Mouse (Mus musculus): ENCODE measurements around the gene Lgi1.
A peak's percentile ranks its signal among the peaks of the same experiment; 100 is the strongest.

Gene Lgi1

DNA sequence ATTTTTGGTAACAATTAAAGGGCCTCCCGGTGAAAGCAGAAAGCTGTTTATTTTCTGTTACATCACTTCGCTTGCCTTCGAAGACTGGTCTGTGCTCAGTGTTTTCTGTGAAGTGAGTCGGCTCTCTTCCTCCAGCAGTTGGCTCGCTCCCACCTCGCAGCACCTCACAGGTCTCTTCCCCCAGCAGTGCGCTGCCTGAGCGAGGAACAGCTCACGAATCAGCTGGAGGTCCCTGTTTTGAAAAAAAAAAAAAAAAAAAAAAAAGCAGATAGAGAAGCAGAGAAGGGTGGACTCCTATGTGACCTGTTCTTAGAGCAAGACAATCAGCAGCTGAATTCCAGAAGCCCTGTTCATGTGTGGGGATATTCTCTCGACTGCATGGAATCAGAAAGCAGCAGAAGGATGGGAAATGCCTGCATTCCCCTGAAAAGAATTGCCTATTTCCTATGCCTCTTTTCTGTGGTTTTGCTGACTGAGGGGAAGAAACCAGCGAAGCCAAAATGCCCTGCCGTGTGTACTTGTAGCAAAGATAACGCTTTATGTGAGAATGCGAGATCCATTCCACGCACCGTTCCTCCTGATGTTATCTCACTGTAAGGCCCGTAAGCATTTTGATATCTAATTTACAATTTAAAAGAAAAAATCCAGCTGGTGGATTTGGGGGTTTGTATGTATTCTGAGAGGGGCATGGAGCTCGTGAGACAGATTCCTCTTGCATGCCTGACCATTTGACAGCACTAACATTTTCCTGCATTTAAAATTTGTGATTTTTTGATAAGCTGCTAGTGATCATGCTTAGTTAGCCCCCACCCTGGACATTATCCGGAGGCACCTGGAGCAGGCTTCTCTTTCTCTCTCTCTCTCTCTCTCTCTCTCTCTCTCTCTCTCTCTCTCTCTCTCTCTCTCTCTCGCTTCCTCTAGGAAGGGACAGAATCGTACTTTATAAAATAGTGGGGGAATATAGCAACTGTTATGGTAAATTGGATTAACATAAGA lies at the start of gene Lgi1:
TSS of gene Lgi1 (plus strand) at position 32 of the 996 bp plus-strand sequence.
- H3K27me3 ChIP-seq (ENCODE audit: control insufficient read depth, insufficient read depth, low read length, poor library complexity, severe bottlenecking), result no peaks in the 10 kb centered on the region; the same call in 1 of the 2 replicates
- H3K36me3 ChIP-seq (ENCODE audit: control insufficient read depth, insufficient read depth, low read length, poor library complexity, severe bottlenecking), result no peaks in the 10 kb centered on the region
- DNase-seq (ENCODE audit: low read depth, low spot score), result no peak

DNA sequence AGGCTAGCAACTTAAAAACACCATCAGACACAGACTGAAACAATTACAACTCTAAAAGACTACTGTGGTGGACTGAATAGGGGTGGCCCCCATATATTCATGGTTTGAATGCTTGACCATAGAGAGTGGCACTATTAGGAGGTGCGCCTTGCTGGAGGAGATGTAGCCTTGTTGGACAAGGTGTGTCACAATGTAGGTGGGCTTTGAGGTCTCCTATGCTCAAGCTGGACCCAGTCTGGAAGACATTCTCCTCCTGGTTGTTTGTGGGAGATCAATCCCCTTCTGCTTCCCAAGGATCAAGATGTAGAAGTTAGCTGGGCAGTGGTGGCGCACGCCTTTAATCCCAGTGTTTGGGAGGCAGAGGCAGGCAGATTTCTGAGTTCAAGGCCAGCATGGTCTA lies 46.6 kb upstream of the Lgi1 start:
- Histone ChIP-seq H3K36me3 (ENCODE audit: control insufficient read depth, insufficient read depth, low read length, poor library complexity, severe bottlenecking) (peaks cover 2% of the 10 kb centered on the region; the same call in 1 of the 2 replicates), H3K27me3 (ENCODE audit: control insufficient read depth, insufficient read depth, low read length, poor library complexity, severe bottlenecking) (no peaks in the 10 kb centered on the region)
- DNase-seq (ENCODE audit: low read depth, low spot score), result no peak

DNA sequence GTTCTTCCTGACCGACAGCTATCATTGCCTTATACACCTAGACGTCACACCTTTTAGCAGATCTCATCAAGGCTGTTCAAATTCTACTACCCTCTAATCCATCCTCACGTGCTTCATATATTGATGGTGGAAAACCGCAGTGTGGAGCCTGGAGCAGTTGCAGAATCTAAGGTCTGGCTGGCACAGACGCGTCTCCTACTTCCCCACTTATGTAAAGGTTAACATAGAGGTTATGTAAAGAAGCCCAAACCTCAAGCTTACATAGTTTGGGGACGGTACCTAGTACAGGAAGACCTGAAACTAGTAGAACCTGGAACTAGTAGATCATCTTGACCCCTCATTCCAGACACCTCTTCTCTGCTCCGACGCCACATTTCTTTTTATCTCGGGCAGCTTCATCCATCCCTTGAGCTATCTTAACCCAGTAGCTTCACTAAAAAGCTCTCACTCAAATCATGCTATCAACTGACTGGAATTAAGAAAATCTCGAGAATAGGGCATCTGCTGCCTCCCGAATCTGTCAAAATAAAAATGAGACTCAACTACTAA lies 40.9 kb upstream of the Lgi1 start:
- H3K27me3 ChIP-seq (ENCODE audit: control insufficient read depth, insufficient read depth, low read length, poor library complexity, severe bottlenecking), result no peaks in the 10 kb centered on the region; the same call in 1 of the 2 replicates
- peak; percentile 31 for DNase-seq (ENCODE audit: low read depth, low spot score)
- no peaks in the 10 kb centered on the region for H3K36me3 ChIP-seq (ENCODE audit: control insufficient read depth, insufficient read depth, low read length, poor library complexity, severe bottlenecking)

DNA sequence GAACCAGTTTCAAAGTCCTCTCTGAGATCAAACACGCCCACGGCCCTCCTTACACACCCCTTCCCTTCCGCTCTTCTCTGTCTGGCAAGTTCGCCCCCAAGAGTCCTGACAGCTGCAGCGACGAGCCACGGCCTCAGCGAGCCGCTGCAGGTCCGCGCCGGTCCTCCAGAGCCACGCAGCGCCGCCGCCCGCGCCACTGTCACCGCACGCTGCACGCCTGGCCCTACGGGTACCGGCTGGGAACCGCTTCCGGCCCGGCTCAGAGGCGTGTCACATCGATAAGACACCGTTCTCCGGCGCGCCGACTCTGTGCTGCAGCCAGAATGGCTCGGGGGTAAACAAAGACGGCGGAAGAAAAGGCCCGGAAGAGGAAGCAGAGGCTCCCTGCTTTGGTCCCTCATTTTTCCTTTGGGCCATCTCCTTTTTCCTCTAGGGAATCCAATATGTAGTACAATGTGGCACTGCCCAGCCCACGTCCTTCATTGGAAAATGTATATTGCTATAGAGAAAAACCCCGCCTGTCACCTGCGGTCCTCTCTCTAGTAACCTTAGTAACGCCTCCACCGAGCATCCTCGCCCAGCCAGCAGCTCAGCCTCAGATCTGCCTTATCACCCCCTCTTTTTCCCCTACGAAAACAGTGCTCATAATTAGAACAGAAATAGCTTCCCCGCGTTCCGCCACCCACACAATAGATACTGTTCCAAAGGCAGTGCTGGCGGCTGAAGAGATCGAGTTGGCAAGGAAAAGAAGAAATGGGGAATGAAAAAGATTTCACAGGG lies 40.2 kb upstream of the Lgi1 start, which contains the start of gene Fra10ac1:
TSS of gene Fra10ac1 (minus strand) at position 252 of the 780 bp plus-strand sequence.
- peak; percentile 88 for DNase-seq (ENCODE audit: low read depth, low spot score)
- Histone ChIP-seq H3K36me3 (ENCODE audit: control insufficient read depth, insufficient read depth, low read length, poor library complexity, severe bottlenecking) (no peaks in the 10 kb centered on the region), H3K27me3 (ENCODE audit: control insufficient read depth, insufficient read depth, low read length, poor library complexity, severe bottlenecking) (no peaks in the 10 kb centered on the region; the same call in 1 of the 2 replicates)

DNA sequence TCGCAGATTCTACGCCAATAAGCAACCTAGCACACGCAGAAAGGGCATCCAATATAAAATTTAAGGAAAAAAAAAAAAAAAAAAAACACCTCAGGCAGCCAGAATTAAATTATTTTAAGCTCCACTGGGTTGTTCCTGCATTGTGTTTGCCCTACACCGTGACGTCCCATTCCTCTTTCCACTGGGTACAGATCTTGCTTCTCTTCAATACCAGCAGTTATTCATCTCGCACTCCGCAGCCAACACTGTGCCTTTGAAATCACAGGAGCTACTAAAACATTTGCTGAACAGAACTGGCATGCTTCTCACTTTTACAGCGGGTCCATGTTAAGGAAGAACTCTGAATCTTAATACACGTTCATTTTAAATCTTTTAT lies 39.7 kb upstream of the Lgi1 start:
- no peaks in the 10 kb centered on the region for H3K36me3 ChIP-seq (ENCODE audit: control insufficient read depth, insufficient read depth, low read length, poor library complexity, severe bottlenecking)

DNA sequence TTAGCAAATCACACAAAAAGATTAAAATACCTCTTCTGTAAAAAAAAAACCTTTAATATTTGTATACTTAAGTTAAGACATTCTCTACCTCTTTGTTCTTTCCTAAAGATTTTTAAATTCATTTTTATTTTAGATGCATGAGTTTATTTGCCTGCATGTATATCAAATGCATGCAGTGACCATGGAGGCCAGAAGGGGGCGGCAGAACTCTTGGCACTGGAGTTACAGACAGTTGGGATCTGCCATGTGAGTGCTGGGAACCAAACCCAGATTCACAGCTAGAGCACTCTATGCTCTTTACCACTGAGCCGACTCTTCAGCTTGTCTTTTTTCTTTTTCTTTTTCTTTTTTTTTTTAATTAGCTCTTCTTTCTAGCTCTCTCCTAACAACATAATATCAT lies 35.6 kb upstream of the Lgi1 start:
- peak; percentile 18 for DNase-seq (ENCODE audit: low read depth, low spot score)
- H3K36me3 ChIP-seq (ENCODE audit: control insufficient read depth, insufficient read depth, low read length, poor library complexity, severe bottlenecking), result no peaks in the 10 kb centered on the region
- H3K27me3 ChIP-seq (ENCODE audit: control insufficient read depth, insufficient read depth, low read length, poor library complexity, severe bottlenecking), result no peaks in the 10 kb centered on the region; the same call in 1 of the 2 replicates

More for the DNA sequence above, 39.7 kb upstream of the Lgi1 start:
- H3K27me3 ChIP-seq (ENCODE audit: control insufficient read depth, insufficient read depth, low read length, poor library complexity, severe bottlenecking), result no peaks in the 10 kb centered on the region; the same call in 1 of the 2 replicates
- DNase-seq (ENCODE audit: low read depth, low spot score), result no peak

DNA sequence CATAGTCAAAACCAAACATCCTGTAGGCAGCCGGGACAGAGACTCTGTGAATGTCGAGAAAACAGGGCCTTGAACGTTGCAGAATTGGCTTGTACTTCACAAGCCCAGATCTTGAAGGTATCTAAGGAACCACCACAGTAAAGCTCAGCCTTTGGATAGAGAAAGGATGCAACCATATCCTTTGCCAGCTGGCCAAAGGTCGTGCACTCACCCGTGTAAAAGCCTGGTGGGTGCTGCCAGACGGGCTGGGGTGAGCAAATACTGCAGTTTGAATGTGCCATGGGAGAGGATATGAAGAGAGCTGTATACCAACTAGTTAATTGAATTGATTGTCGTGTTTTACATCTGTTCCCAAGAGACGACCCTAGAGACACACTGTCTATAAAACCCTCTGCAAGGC lies 32.2 kb upstream of the Lgi1 start:
- DNase-seq (ENCODE audit: low read depth, low spot score), result no peak
- Histone ChIP-seq H3K36me3 (ENCODE audit: control insufficient read depth, insufficient read depth, low read length, poor library complexity, severe bottlenecking) (no peaks in the 10 kb centered on the region), H3K27me3 (ENCODE audit: control insufficient read depth, insufficient read depth, low read length, poor library complexity, severe bottlenecking) (no peaks in the 10 kb centered on the region; the same call in 1 of the 2 replicates)

DNA sequence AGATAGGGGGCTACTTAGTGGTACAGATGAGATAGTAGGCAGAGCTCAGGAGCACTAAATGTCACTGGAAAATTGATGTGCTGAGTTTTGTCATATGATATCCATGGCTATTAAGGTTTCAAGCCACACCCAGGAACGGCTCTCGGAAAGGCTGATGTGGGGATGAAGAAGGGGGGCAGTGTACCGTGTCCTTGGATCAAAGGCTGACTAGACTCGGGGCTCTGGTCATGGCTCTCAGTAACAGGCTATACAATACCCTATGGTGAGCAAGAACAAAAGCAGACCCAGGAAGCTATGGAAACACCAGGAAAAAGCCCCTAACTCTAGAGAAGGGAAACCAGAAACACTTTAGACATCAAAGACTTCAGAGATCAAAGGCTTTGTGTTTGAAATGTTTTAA lies 31.8 kb upstream of the Lgi1 start:
- H3K27me3 ChIP-seq (ENCODE audit: control insufficient read depth, insufficient read depth, low read length, poor library complexity, severe bottlenecking), result no peaks in the 10 kb centered on the region; the same call in 1 of the 2 replicates
- no peak for DNase-seq (ENCODE audit: low read depth, low spot score)

DNA sequence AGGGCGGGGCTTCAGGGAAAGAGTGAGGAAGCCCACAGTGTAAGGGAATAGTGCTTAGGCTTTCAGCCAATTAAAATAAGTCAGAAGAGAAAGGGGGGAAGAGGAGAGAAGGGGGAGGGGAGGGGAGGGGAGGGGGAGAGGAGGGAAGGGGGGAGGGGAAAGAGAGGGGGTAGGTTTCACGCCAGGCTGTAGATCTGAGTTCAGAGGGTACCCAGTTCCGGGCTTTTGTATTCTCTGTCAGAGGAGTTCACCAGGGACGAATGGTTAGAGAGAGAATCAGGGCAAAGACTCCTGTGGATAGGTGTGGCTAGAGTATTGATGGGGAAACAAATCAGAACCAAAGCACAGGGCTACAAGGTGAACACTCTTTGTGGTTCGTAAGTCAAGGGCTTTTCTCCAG lies 27.8 kb upstream of the Lgi1 start:
- H3K36me3 ChIP-seq (ENCODE audit: control insufficient read depth, insufficient read depth, low read length, poor library complexity, severe bottlenecking), result no peaks in the 10 kb centered on the region
- DNase-seq (ENCODE audit: low read depth, low spot score), result no peak
- H3K27me3 ChIP-seq (ENCODE audit: control insufficient read depth, insufficient read depth, low read length, poor library complexity, severe bottlenecking), result no peaks in the 10 kb centered on the region

More for the DNA sequence above, 31.8 kb upstream of the Lgi1 start:
- H3K36me3 ChIP-seq (ENCODE audit: control insufficient read depth, insufficient read depth, low read length, poor library complexity, severe bottlenecking), result no peaks in the 10 kb centered on the region

DNA sequence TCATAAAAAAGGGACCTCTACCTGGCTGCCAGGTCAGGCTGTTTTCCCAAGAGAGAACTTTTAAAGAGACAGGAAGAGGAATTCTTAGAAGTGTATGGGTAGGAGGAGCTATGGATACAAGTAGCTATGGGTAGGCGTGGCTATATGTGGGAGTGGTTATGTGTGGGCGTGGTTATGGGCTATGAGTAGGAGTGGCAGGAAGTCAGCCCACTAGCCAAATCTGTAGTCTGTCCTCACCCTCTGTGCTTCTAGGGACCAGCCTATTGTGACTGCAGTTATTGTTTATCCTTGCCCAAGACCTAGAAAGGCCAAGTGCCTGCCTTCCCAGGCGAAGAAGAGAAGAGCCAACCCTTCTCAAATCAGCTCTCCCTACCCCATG lies 26.5 kb upstream of the Lgi1 start:
- Histone ChIP-seq H3K36me3 (ENCODE audit: control insufficient read depth, insufficient read depth, low read length, poor library complexity, severe bottlenecking) (no peaks in the 10 kb centered on the region), H3K27me3 (ENCODE audit: control insufficient read depth, insufficient read depth, low read length, poor library complexity, severe bottlenecking) (no peaks in the 10 kb centered on the region)
- peak; percentile 42 for DNase-seq (ENCODE audit: low read depth, low spot score)

DNA sequence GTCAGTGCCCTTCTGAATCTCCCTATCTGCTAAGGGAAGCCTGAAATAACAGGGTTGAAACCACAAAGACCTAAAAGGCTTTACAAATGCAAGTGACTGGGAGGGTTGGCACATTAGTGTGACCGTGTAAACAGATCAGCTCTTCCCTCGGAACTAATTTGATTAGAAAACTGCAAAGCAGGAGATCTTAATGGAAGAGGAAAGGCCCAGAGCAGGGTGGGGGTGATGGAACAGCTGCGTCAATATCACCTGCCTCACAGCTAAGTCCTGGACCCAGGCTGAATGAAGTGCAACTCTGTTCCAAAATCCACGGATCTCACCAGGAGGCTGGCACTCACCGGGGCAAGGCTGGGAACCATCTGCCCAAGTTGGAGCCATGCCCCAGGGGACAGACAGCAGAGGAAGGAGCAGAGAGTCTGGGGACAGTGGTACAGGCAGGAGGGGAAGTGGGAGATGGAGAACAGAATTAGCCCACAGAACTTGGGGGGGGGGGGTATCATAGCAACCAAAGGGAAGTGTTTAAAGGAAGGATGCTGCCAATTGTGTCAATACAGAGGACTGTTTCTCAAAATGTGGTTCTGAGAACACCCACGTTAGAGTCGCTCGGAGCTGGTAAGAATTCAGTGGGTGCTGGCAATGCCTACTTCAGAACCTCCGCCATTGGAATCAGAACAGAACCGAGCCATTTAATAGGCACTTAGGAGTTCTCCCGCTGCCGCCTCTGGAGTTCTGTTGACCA lies 26.0 kb upstream of the Lgi1 start:
- H3K27me3 ChIP-seq (ENCODE audit: control insufficient read depth, insufficient read depth, low read length, poor library complexity, severe bottlenecking), result no peaks in the 10 kb centered on the region
- no peaks in the 10 kb centered on the region for H3K36me3 ChIP-seq (ENCODE audit: control insufficient read depth, insufficient read depth, low read length, poor library complexity, severe bottlenecking)
- DNase-seq (ENCODE audit: low read depth, low spot score), result no peak

DNA sequence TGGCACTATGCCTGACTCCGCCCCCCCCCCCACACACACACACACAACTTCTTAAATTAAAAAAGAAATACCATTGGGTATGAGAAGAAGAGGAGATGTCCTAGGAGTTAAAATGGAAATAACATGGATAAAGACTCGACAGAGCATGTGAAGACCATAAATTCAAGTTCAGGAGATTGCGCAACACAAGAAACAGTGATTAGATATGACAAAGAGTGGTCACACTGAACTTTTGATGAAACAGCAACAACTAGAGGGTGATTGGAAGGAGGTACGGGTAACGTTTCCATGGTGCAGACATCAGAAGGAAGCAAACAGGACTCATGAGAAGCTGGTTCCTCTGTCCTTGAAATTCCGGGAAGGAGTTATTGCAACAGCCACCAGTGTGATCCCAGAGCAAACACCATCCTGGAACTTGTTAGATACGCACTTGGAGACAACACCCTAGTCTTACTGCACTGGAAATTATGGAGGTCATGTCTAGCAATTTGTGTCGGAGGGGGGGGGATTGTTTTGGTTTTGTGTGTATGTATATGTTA lies 22.0 kb upstream of the Lgi1 start:
- DNase-seq (ENCODE audit: low read depth, low spot score), result no peak
- no peaks in the 10 kb centered on the region for H3K27me3 ChIP-seq (ENCODE audit: control insufficient read depth, insufficient read depth, low read length, poor library complexity, severe bottlenecking)

DNA sequence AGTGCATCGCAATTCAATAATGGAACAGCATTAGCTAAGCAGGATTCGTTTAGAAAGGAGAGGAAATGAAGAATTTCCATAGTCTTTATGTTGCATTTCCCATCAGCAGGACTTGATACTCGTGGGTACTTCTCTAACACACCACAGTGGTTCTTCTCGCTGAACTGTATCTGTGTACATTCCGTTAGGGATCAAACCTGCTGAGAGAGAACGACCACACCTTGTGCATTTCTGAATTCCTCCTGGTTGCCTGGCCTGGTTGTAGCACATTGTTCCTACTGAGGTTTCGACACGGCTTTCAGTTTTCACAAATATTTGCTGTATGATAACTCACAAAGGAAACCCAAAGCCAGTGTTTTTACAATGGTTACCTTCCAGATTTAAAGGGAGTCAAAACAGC lies 19.6 kb upstream of the Lgi1 start:
- no peaks in the 10 kb centered on the region for H3K36me3 ChIP-seq (ENCODE audit: control insufficient read depth, insufficient read depth, low read length, poor library complexity, severe bottlenecking)
- DNase-seq (ENCODE audit: low read depth, low spot score), result no peak
- H3K27me3 ChIP-seq (ENCODE audit: control insufficient read depth, insufficient read depth, low read length, poor library complexity, severe bottlenecking), result no peaks in the 10 kb centered on the region

More for the DNA sequence above, 22.0 kb upstream of the Lgi1 start:
- H3K36me3 ChIP-seq (ENCODE audit: control insufficient read depth, insufficient read depth, low read length, poor library complexity, severe bottlenecking), result no peaks in the 10 kb centered on the region

Measured in splenic B cell, adult 2 months (primary cell).